Mouse (Mus musculus): ENCODE measurements at regions not wholly inside any gene's neighbourhood (a gene's known extent, or its start where the extent isn't known, plus 50 kb on each side); places are given as distances from the start of the nearest gene placed in this dataset.

GRCm38 (mm10) chr2:128514463-128515290 is 76.3 kb upstream of the Spdye4c start:
- H3K4me1 ChIP-seq (ENCODE audit: control insufficient read depth, insufficient read depth, insufficient read length, low read length): no peaks in the 10 kb centered on the region
- no peak overlapping the region for H3K27ac ChIP-seq (replicated peaks; ENCODE audit: low read depth, low read length)
- no peak overlapping the region for H3K4me3 ChIP-seq (ENCODE audit: insufficient read depth, low read depth, low read length)

- no peak overlapping the region for H3K27ac ChIP-seq (replicated peaks; ENCODE audit: low read depth, low read length)
Observed at GRCm38 (mm10) chr2:128515701-128516100, 75.3 kb upstream of the Spdye4c start.

GRCm38 (mm10) chr2:128516694-128517093 is 74.3 kb upstream of the Spdye4c start:
- H3K4me3 ChIP-seq (ENCODE audit: insufficient read depth, low read depth, low read length): no peak overlapping the region
- H3K27ac ChIP-seq (replicated peaks; ENCODE audit: low read depth, low read length): no peak overlapping the region
- no peaks in the 10 kb centered on the region for H3K4me1 ChIP-seq (ENCODE audit: control insufficient read depth, insufficient read depth, insufficient read length, low read length)

More at GRCm38 (mm10) chr2:128515701-128516100, 75.3 kb upstream of the Spdye4c start:
- Histone ChIP-seq H3K4me3 (ENCODE audit: insufficient read depth, low read depth, low read length) (no peak overlapping the region), H3K4me1 (ENCODE audit: control insufficient read depth, insufficient read depth, insufficient read length, low read length) (no peaks in the 10 kb centered on the region)

GRCm38 (mm10) chr2:128518142-128518541 is 72.9 kb upstream of the Spdye4c start:
- Histone ChIP-seq H3K27ac (replicated peaks; ENCODE audit: low read depth, low read length) (no peak overlapping the region), H3K4me3 (ENCODE audit: insufficient read depth, low read depth, low read length) (no peak overlapping the region), H3K4me1 (ENCODE audit: control insufficient read depth, insufficient read depth, insufficient read length, low read length) (no peaks in the 10 kb centered on the region)

DNA sequence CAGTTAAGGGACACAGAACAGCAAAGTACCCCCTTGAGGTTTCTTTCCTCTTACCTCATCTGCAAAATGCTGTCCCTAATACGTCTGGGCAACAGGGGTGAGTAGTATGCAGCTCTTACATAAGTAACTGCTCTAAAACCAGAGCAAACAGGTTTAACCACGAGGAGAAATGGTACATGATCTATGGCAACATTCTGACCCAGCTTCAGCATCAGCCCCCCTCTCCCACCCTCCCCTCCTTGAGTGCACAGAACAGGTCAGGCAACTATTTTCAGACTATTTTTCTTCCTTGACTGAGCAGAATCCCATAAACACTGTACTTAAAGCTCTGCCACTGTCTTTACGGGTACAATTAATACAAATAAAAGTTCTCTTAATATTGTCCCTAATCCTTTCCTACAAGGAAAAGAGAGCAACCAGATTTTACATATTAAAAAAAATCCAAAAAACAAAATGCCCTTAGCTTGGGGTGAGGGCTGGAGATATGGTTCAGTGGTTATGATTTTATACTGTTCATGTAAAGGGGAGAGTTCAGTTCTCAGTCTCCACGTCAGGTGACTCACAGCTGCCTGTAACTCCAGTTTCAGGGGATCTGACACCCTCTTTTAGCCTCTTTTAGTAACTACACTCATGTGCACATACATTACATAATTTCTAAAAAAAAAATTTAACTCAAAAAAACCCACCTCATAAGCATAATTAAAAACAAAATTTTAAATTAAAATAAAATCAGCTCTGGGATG is 69.1 kb upstream of the Spdye4c start:
- H3K4me1 ChIP-seq (ENCODE audit: control insufficient read depth, insufficient read depth, insufficient read length, low read length): no peaks in the 10 kb centered on the region
- no peak overlapping the region for H3K4me3 ChIP-seq (ENCODE audit: insufficient read depth, low read depth, low read length)
- no peak overlapping the region for H3K27ac ChIP-seq (replicated peaks; ENCODE audit: low read depth, low read length)

DNA sequence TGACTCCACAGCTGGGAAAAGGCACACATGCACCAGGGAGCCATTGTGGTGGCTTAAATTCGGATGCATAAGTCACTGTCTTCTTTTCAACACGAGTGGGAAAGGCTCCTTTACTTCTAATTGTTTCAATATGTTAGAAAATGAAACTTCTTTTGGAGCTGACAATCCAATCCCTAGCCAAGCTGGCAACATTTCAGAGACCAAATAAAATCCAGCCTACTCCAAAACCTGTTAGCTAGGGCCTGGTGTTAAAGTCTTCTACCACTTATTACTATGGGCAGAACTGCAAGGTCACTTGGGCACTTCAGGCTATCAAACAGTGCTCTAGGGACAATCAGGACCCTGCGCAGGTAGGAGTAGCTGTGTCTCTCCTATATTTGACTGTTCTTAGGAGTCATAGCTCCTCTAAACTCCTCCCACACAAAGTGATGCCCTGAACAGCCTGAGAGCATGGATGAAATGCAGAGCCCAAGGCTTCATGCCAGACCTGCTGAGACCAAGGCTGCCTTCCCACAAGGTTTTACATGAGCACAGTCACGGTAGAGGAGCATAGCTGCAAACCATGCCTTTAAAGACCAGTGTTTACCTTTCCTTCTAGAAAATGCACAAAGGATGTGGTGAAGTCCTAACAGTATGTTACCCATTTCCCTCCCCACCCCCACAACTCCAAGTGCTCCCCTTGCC is 67.4 kb upstream of the Spdye4c start:
- no peaks in the 10 kb centered on the region for H3K4me1 ChIP-seq (ENCODE audit: control insufficient read depth, insufficient read depth, insufficient read length, low read length)
- no peak overlapping the region for H3K4me3 ChIP-seq (ENCODE audit: insufficient read depth, low read depth, low read length)
- no peak overlapping the region for H3K27ac ChIP-seq (replicated peaks; ENCODE audit: low read depth, low read length)

DNA sequence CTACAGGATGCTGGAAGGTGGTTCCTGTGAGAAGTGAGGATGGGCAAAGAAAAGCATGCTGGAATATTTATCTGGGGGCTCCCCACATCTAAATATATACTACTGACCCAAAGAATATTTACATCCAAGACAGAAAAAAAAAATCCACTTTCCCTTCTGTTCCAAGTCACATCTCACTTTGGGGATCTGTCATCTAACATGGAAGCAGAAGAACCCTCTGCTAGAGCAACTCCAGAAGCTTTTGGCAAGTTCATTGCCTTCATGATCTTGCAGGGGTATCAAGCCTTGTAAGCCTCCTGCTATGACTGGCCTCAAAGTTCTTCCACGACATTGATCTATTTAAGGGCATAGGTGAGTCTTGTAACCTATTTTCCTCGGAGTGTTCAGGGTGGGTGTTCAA is 64.9 kb upstream of the Spdye4c start:
- Histone ChIP-seq H3K4me1 (ENCODE audit: control insufficient read depth, insufficient read depth, insufficient read length, low read length) (no peaks in the 10 kb centered on the region), H3K27ac (replicated peaks; ENCODE audit: low read depth, low read length) (no peak overlapping the region), H3K4me3 (ENCODE audit: insufficient read depth, low read depth, low read length) (no peak overlapping the region)

- H3K4me3 ChIP-seq (ENCODE audit: insufficient read depth, low read depth, low read length): no peak overlapping the region
- H3K27ac ChIP-seq (replicated peaks; ENCODE audit: low read depth, low read length): no peak overlapping the region
- no peaks in the 10 kb centered on the region for H3K4me1 ChIP-seq (ENCODE audit: control insufficient read depth, insufficient read depth, insufficient read length, low read length)
Observed at GRCm38 (mm10) chr2:128526883-128527344, 64.1 kb upstream of the Spdye4c start.

- Histone ChIP-seq H3K27ac (replicated peaks; ENCODE audit: low read depth, low read length) (no peak overlapping the region), H3K4me3 (ENCODE audit: insufficient read depth, low read depth, low read length) (no peak overlapping the region), H3K4me1 (ENCODE audit: control insufficient read depth, insufficient read depth, insufficient read length, low read length) (no peaks in the 10 kb centered on the region)
Observed at GRCm38 (mm10) chr2:128536294-128536693, 54.7 kb upstream of the Spdye4c start.

DNA sequence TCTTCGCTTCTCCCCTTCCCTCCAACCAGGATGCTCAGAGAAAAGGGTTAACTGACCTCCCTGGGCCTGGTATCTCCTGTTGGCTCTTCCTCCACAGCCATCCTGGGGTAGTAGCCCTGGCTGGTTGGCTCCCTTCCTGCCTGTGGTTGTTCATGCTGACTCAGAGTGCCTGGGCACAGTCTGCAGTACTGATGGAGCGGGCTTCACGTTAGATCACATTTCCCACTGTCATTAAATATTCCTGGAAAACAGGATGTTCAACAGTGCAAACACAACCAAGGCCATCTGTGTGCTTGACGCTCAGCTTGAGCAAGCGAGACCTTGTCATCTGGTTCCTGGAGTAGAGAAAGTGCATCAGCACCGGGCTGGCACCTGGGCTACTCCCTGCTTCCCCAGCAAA is 53.6 kb upstream of the Spdye4c start:
- Histone ChIP-seq H3K4me3 (ENCODE audit: insufficient read depth, low read depth, low read length) (no peak overlapping the region), H3K4me1 (ENCODE audit: control insufficient read depth, insufficient read depth, insufficient read length, low read length) (no peaks in the 10 kb centered on the region), H3K27ac (replicated peaks; ENCODE audit: low read depth, low read length) (no peak overlapping the region)

DNA sequence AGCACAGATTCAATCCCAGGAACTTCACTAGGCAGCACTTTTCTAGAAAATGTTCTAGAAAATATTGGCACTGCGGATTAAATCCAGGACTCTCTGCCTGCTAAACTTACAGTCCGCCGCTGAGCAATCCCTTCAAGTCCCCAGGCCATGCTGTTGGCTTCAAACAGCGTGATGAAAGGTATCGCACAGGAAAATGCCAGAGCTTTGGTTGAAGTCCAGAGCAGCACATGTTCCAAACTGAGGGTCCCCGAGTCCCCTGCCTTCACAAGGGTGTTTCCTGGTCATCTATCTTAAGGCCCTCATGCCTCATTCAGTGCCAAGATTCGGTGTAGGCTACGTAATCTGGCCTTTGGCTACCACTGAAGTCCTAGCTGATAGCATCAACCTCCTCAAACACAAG is 52.3 kb upstream of the Spdye4c start:
- H3K4me1 ChIP-seq (ENCODE audit: control insufficient read depth, insufficient read depth, insufficient read length, low read length): no peaks in the 10 kb centered on the region
- no peak overlapping the region for H3K4me3 ChIP-seq (ENCODE audit: insufficient read depth, low read depth, low read length)
- H3K27ac ChIP-seq (replicated peaks; ENCODE audit: low read depth, low read length): no peak overlapping the region

Measured in brown adipose tissue, adult 24 weeks (tissue).